Mouse (Mus musculus): ENCODE measurements around the gene Olfr658.

Olfr658 gene

GRCm38 (mm10) chr7:104646841-104647482, at the start of gene Olfr658:
Olfr658 (minus strand) TSS chr7:104647305.
- DNase-seq: peak; percentile 3

- no peak for DNase-seq
These were observed 39.1 kb upstream of the Olfr658 start, which contains the start of gene Olfr661 for GRCm38 (mm10) chr7:104686201-104686600. Olfr661 (plus strand) TSS chr7:104686501.

GRCm38 (mm10) chr7:104666453-104666852, 19.3 kb upstream of the Olfr658 start, which contains the start of gene Olfr659:
Olfr659 (plus strand) TSS chr7:104666753.
- DNase-seq: no peak

GRCm38 (mm10) chr7:104624494-104624893, 22.6 kb downstream of the Olfr658 start, which contains the start of gene Olfr657:
Olfr657 (plus strand) TSS chr7:104624794.
- no peak for DNase-seq

- no peak for DNase-seq
These were observed 33.5 kb downstream of the Olfr658 start, which contains the start of gene Olfr656 for GRCm38 (mm10) chr7:104613655-104614054. Olfr656 (plus strand) TSS chr7:104613955.

GRCm38 (mm10) chr7:104604727-104605126, 42.4 kb downstream of the Olfr658 start:
- no peak for DNase-seq

GRCm38 (mm10) chr7:104603173-104603572, 43.9 kb downstream of the Olfr658 start:
- no peak for DNase-seq

GRCm38 (mm10) chr7:104601679-104602078, 45.4 kb downstream of the Olfr658 start, which contains the start of gene Olfr655:
Olfr655 (minus strand) TSS chr7:104601779.
- DNase-seq: no peak

Data from cerebellum, adult 11-12 months (tissue).